Mouse (Mus musculus) liver, adult 2 months (tissue): ENCODE measurements around the gene Ttc32. TPM values are rescaled to one million over a fixed set of nuclear protein-coding genes. Genes with fewer than 3 reads are reported as not detected.

Source experiments
- DNase-seq: peaks from one replicate; pipeline ENCODE4 v3.0.0-alpha.2; 2011; ENCODE audit warnings: low read depth, low spot score; ENCODE audit errors: extremely low read depth
- H3K27ac ChIP-seq: fragments of 200-500 bp; replicated peaks from 2 replicates; pipeline ENCODE4 v1.5.1; 2012; ENCODE audit warnings: low read depth, mild to moderate bottlenecking, control low read depth, inconsistent platforms, low read length; ENCODE audit not compliant: insufficient read depth
- H3K27me3 ChIP-seq: fragments of 200-500 bp; 2 replicates; pipeline ENCODE4 v1.6.1; 2012; ENCODE audit warnings: mild to moderate bottlenecking, moderate library complexity, low read length, inconsistent platforms; ENCODE audit not compliant: control insufficient read depth, insufficient read depth
- H3K36me3 ChIP-seq: fragments of 200-500 bp; 2 replicates; pipeline ENCODE4 v1.6.1; 2012; ENCODE audit warnings: low read length, inconsistent platforms; ENCODE audit not compliant: control insufficient read depth, insufficient read depth
- H3K4me1 ChIP-seq: fragments of 200-500 bp; 2 replicates; pipeline ENCODE4 v1.6.1; 2011; ENCODE audit warnings: low read length; ENCODE audit not compliant: control insufficient read depth, insufficient read depth
- H3K4me3 ChIP-seq: fragments of 200-500 bp; 2 replicates; pipeline ENCODE4 v1.5.1; 2011; ENCODE audit warnings: low read depth, mild to moderate bottlenecking, control low read depth, low read length, moderate library complexity; ENCODE audit not compliant: insufficient read depth
- H3K79me2 ChIP-seq: fragments of 200-500 bp; 2 replicates; pipeline ENCODE4 v1.6.1; 2012; ENCODE audit warnings: inconsistent platforms, mild to moderate bottlenecking, low read length, moderate library complexity; ENCODE audit not compliant: control insufficient read depth, insufficient read depth
- H3K9ac ChIP-seq: fragments of 200-500 bp; 2 replicates; pipeline ENCODE4 v1.6.1; 2012; ENCODE audit warnings: low read depth, mild to moderate bottlenecking, control low read depth, inconsistent platforms, low read length
- CTCF ChIP-seq: fragments of 200-500 bp; IDR thresholded peaks from 2 replicates; pipeline ENCODE4 v1.5.1; 2011; ENCODE audit warnings: low read depth, low read length, control low read depth
- POLR2A ChIP-seq: fragments of 200-500 bp; IDR thresholded peaks from 2 replicates; pipeline ENCODE4 v1.6.1; 2011; ENCODE audit warnings: low read length, control low read depth; ENCODE audit not compliant: insufficient read depth; ENCODE audit errors: extremely low read depth
- WGBS: fragments of 180-500 bp; shearing (Covaris S2); methylation state at CpG from one replicate; pipeline ENCODE4 v1.1.7; 2018; 5-methylcytosine and 5-hydroxymethylcytosine counted together
- polyA plus RNA-seq: library from polyadenylated mRNA; depleted of rRNA; stranded (reverse); fragments of >200 nt; gene quantifications from 2 replicates; pipeline ENCODE4 v1.2.3, GENCODE M21; 2012
- total RNA-seq: library from RNA; depleted of rRNA; stranded (reverse); fragments of >200 nt; gene quantifications from 2 replicates; pipeline ENCODE4 v1.2.3, GENCODE M21; 2014

The Ttc32 gene
- total and polyA plus RNA-seq, 2 experiments, result 13.8 to 22.1 TPM

GRCm38 (mm10) chr12:9055269-9055668 lies 25.5 kb downstream of the Ttc32 start:
- Histone ChIP-seq H3K9ac (no peak overlapping the region), H3K27me3 (no peaks in the 10 kb centered on the region), H3K79me2 (no peaks in the 10 kb centered on the region), H3K36me3 (no peaks in the 10 kb centered on the region), H3K4me1 (no peaks in the 10 kb centered on the region), H3K27ac (no peak overlapping the region), H3K4me3 (no peak overlapping the region)
- TF ChIP-seq POLR2A (no peak), CTCF (no peak)
- WGBS, result 71% methylated on average over 11 of the region's 11 CpGs
- DNase-seq, result no peak

- 87% methylated on average over 3 of the region's 3 CpGs for WGBS
- Histone ChIP-seq H3K27me3 (no peaks in the 10 kb centered on the region), H3K27ac (no peak overlapping the region), H3K4me3 (no peak overlapping the region), H3K79me2 (no peaks in the 10 kb centered on the region), H3K9ac (no peak overlapping the region), H3K4me1 (no peaks in the 10 kb centered on the region), H3K36me3 (no peaks in the 10 kb centered on the region)
- DNase-seq, result no peak
- TF ChIP-seq POLR2A (no peak), CTCF (no peak)
Measured at GRCm38 (mm10) chr12:9059502-9059901, 29.7 kb downstream of the Ttc32 start.

- no peak overlapping the region for H3K9ac ChIP-seq
- no peaks in the 10 kb centered on the region for H3K79me2 ChIP-seq
- WGBS, result 88% methylated on average over 9 of the region's 9 CpGs
- DNase-seq, result no peak
- H3K4me3 ChIP-seq, result no peak overlapping the region
- no peaks in the 10 kb centered on the region for H3K4me1 ChIP-seq
- no peaks in the 10 kb centered on the region for H3K27me3 ChIP-seq
- H3K36me3 ChIP-seq, result no peaks in the 10 kb centered on the region
- no peak for TF ChIP-seq CTCF
- no peak for TF ChIP-seq POLR2A
- no peak overlapping the region for H3K27ac ChIP-seq
Measured at GRCm38 (mm10) chr12:9059965-9060364, 30.2 kb downstream of the Ttc32 start.

- Histone ChIP-seq H3K4me1 (no peaks in the 10 kb centered on the region), H3K79me2 (no peaks in the 10 kb centered on the region), H3K27me3 (no peaks in the 10 kb centered on the region), H3K9ac (no peak overlapping the region), H3K27ac (no peak overlapping the region), H3K4me3 (no peak overlapping the region), H3K36me3 (no peaks in the 10 kb centered on the region)
- WGBS, result 76% methylated on average over 6 of the region's 6 CpGs
- TF ChIP-seq POLR2A (no peak), CTCF (no peak)
- DNase-seq, result no peak
Measured at GRCm38 (mm10) chr12:9063611-9064010, 33.8 kb downstream of the Ttc32 start.

GRCm38 (mm10) chr12:9071058-9071457 lies 41.3 kb downstream of the Ttc32 start:
- H3K4me3 ChIP-seq, result no peak overlapping the region
- H3K27me3 ChIP-seq, result no peaks in the 10 kb centered on the region
- TF ChIP-seq POLR2A (no peak), CTCF (no peak)
- no peaks in the 10 kb centered on the region for H3K4me1 ChIP-seq
- no peak overlapping the region for H3K9ac ChIP-seq
- no peak overlapping the region for H3K27ac ChIP-seq
- H3K79me2 ChIP-seq, result no peaks in the 10 kb centered on the region
- H3K36me3 ChIP-seq, result no peaks in the 10 kb centered on the region
- DNase-seq, result no peak
- WGBS, result 79% methylated on average over 1 of the region's 1 CpGs

- WGBS, result 66% methylated on average over 4 of the region's 4 CpGs
- DNase-seq, result no peak
- Histone ChIP-seq H3K27ac (no peak overlapping the region), H3K4me1 (no peaks in the 10 kb centered on the region), H3K9ac (no peak overlapping the region), H3K79me2 (no peaks in the 10 kb centered on the region), H3K27me3 (no peaks in the 10 kb centered on the region), H3K36me3 (no peaks in the 10 kb centered on the region), H3K4me3 (no peak overlapping the region)
- TF ChIP-seq CTCF (no peak), POLR2A (no peak)
Measured at GRCm38 (mm10) chr12:9071493-9071892, 41.7 kb downstream of the Ttc32 start.
